ENCODE assay signal across 28 mouse cellular contexts in genomic region chr2:35869165-35869564, GRCm38 (mm10).
A peak's percentile ranks its signal among the peaks of the same experiment; 100 is the strongest.
DNase-seq lines count a peak whose midpoint lies in the region; ATAC-seq and TF ChIP-seq lines count a peak whose summit lies in the region.
"Had no signal": no experiment of that assay in that cellular context is flagged by ENCODE, and none has a peak within 500 bp of the region (broad histone marks: within the 10 kb centered on the region; RNA-seq: fewer than 3 reads in every experiment).

No protein-coding gene starts in this region.

- no peaks in the 10 kb centered on the region for H3K9me3 ChIP-seq in midbrain, postnatal 0 days (ENCODE audit: low read length)
- H3K9me3 ChIP-seq in midbrain, embryonic 13.5 days, result no peaks in the 10 kb centered on the region
- H3K9me3 ChIP-seq in neural tube, embryonic 15.5 days (replicated peaks), result no peaks in the 10 kb centered on the region
- H3K9me3 ChIP-seq: heart, embryonic 13.5 days; limb, embryonic 13.5 days; liver, embryonic 13.5 days; megakaryocyte, embryonic 14.5 days; stomach, embryonic 15.5 days had no signal

- TF ChIP-seq CTCF in layer of hippocampus, adult 2 months (conservative IDR thresholded peaks at IDR 0.05), result peak; percentile 55
- TF ChIP-seq CTCF in midbrain, postnatal 0 days (IDR thresholded peaks at IDR 0.05), result peak; percentile 24

- no peak for DNase-seq in frontal cortex, postnatal 36 days (ENCODE audit: low spot score in 2 of 2)
- peak in 1 of 2 experiments; percentile 22 for DNase-seq in layer of hippocampus, adult 2 months (ENCODE audit: low spot score in 2 of 2)
- DNase-seq in layer of hippocampus, adult 11-12 months (ENCODE audit: low spot score), result no peak
- no peak for DNase-seq in midbrain, postnatal 0 days (ENCODE audit: low spot score)
- DNase-seq in retina, embryonic 14.5 days (ENCODE audit: low spot score), result no peak
- DNase-seq: adrenal gland, adult 8-10 months; cerebellum, adult 18-20 months; gastrocnemius, postnatal 14 days; heart, adult 11 months; heart, postnatal 14 days; kidney, adult 9 months; kidney, postnatal 25 days; layer of hippocampus, adult 9-11 months; liver, embryonic 13.5 days; lung, adult 2 months; lung, postnatal 36 days; midbrain, embryonic 14.5 days; thymus, postnatal 25 days had no signal

- peak; percentile 27; the same call in 1 of the 2 replicates for ATAC-seq in frontal cortex, adult (ENCODE audit: low TSS enrichment)
- no peak for ATAC-seq in midbrain, postnatal 0 days (ENCODE audit: low FRiP score)
- ATAC-seq in midbrain, embryonic 13.5 days, result no peak
- ATAC-seq in neural tube, embryonic 15.5 days (ENCODE audit: low FRiP score), result 0 out of 2 replicates have a peak, but pooled peaks have one; percentile 22
- ATAC-seq: activated CD4-positive, CD25-positive, alpha-beta regulatory T cell, adult 4 months; hindbrain, postnatal 0 days; intestine, embryonic 16.5 days had no signal

- H3K36me3 ChIP-seq in midbrain, postnatal 0 days (ENCODE audit: insufficient read depth, low read length), result no peaks in the 10 kb centered on the region
- H3K36me3 ChIP-seq in midbrain, embryonic 13.5 days, result no peaks in the 10 kb centered on the region
- H3K36me3 ChIP-seq in neural tube, embryonic 15.5 days, result no peaks in the 10 kb centered on the region
- H3K36me3 ChIP-seq: heart, embryonic 13.5 days; limb, embryonic 13.5 days; liver, embryonic 13.5 days; stomach, embryonic 15.5 days had no signal

- no peak overlapping the region for H3K9ac ChIP-seq in midbrain, postnatal 0 days (replicated peaks; ENCODE audit: low read length, poor library complexity, severe bottlenecking)
- H3K9ac ChIP-seq in midbrain, embryonic 13.5 days (replicated peaks), result no peak overlapping the region
- no peak overlapping the region for H3K9ac ChIP-seq in neural tube, embryonic 15.5 days (replicated peaks)
- H3K9ac ChIP-seq: heart, embryonic 13.5 days; limb, embryonic 13.5 days; liver, embryonic 13.5 days; stomach, embryonic 15.5 days had no signal

- WGBS in midbrain, postnatal 0 days, result 25% methylated on average over 2 of the region's 2 CpGs
- 60% methylated on average over 2 of the region's 2 CpGs for WGBS in midbrain, embryonic 13.5 days
- 14% methylated on average over 2 of the region's 2 CpGs for WGBS in neural tube, embryonic 15.5 days

- H3K4me3 ChIP-seq in layer of hippocampus, adult 2 months, result no peak overlapping the region
- H3K4me3 ChIP-seq in midbrain, postnatal 0 days (ENCODE audit: low read depth, low read length), result no peak overlapping the region
- H3K4me3 ChIP-seq in midbrain, embryonic 13.5 days (replicated peaks), result no peak overlapping the region
- H3K4me3 ChIP-seq in neural tube, embryonic 15.5 days (replicated peaks), result no peak overlapping the region
- H3K4me3 ChIP-seq: heart, embryonic 13.5 days; limb, embryonic 13.5 days; liver, embryonic 13.5 days; megakaryocyte, embryonic 14.5 days; stomach, embryonic 15.5 days had no signal

- H3K27ac ChIP-seq in layer of hippocampus, adult 2 months, result 0 out of 2 replicates have a peak overlapping the region, but pooled peaks have one; percentile 39
- no peak overlapping the region for H3K27ac ChIP-seq in midbrain, postnatal 0 days (ENCODE audit: low read depth, low read length)
- H3K27ac ChIP-seq in midbrain, embryonic 13.5 days, result no peak overlapping the region
- H3K27ac ChIP-seq in neural tube, embryonic 15.5 days (replicated peaks), result peak overlapping the region; percentile 43; the same call in 1 of the 2 replicates
- H3K27ac ChIP-seq: heart, embryonic 13.5 days; hindbrain, postnatal 0 days; limb, embryonic 13.5 days; liver, embryonic 13.5 days; stomach, embryonic 15.5 days had no signal

- no peaks in the 10 kb centered on the region for H3K4me1 ChIP-seq in midbrain, postnatal 0 days (ENCODE audit: insufficient read depth, low read length)
- H3K4me1 ChIP-seq in midbrain, embryonic 13.5 days (replicated peaks), result peaks cover 16% of the 10 kb centered on the region
- H3K4me1 ChIP-seq in neural tube, embryonic 15.5 days, result peaks cover 9% of the 10 kb centered on the region
- H3K4me1 ChIP-seq: heart, embryonic 13.5 days; liver, embryonic 13.5 days; stomach, embryonic 15.5 days had no signal

- H3K4me2 ChIP-seq in midbrain, postnatal 0 days (ENCODE audit: low read depth, low read length, poor library complexity, severe bottlenecking), result no peak overlapping the region
- no peak overlapping the region for H3K4me2 ChIP-seq in midbrain, embryonic 13.5 days (replicated peaks)
- H3K4me2 ChIP-seq in neural tube, embryonic 15.5 days, result no peak overlapping the region
- H3K4me2 ChIP-seq: heart, embryonic 13.5 days; limb, embryonic 13.5 days; liver, embryonic 13.5 days; stomach, embryonic 15.5 days had no signal

- H3K27me3 ChIP-seq in midbrain, postnatal 0 days (ENCODE audit: insufficient read depth, low read length), result no peaks in the 10 kb centered on the region
- H3K27me3 ChIP-seq in midbrain, embryonic 13.5 days, result no peaks in the 10 kb centered on the region
- no peaks in the 10 kb centered on the region for H3K27me3 ChIP-seq in neural tube, embryonic 15.5 days (replicated peaks)
- H3K27me3 ChIP-seq: limb, embryonic 13.5 days; liver, embryonic 13.5 days; megakaryocyte, embryonic 14.5 days; stomach, embryonic 15.5 days had no signal

Comparison
In these comparisons a context has a peak if more than half of its experiments do, and no peak if none do; other contexts are left out.
1. ATAC-seq: peak in frontal cortex, adult (single experiment) and neural tube, embryonic 15.5 days (single experiment); none in midbrain, postnatal 0 days (single experiment) and midbrain, embryonic 13.5 days (single experiment).
2. H3K27ac ChIP-seq: peak in layer of hippocampus, adult 2 months (single experiment) and neural tube, embryonic 15.5 days (single experiment); none in midbrain, postnatal 0 days (single experiment) and midbrain, embryonic 13.5 days (single experiment).